Mouse (Mus musculus) brain, embryonic 14.5 days (tissue): ENCODE data around the gene Fam8a1.

Experiments
- CTCF ChIP-seq: fragments of 200-500 bp; IDR thresholded peaks from 2 replicates; pipeline ENCODE4 v1.5.1; 2012; ENCODE audit warnings: inconsistent platforms, mild to moderate bottlenecking, moderate library complexity, borderline replicate concordance; ENCODE audit not compliant: insufficient read depth, insufficient read length; ENCODE audit errors: extremely low read depth
- POLR2A ChIP-seq: fragments of 200-500 bp; IDR thresholded peaks from 2 replicates; pipeline ENCODE4 v1.6.1; 2012; ENCODE audit warnings: mild to moderate bottlenecking, inconsistent platforms, borderline replicate concordance; ENCODE audit not compliant: poor library complexity, insufficient read depth, insufficient read length, severe bottlenecking; ENCODE audit errors: extremely low read depth

DNA sequence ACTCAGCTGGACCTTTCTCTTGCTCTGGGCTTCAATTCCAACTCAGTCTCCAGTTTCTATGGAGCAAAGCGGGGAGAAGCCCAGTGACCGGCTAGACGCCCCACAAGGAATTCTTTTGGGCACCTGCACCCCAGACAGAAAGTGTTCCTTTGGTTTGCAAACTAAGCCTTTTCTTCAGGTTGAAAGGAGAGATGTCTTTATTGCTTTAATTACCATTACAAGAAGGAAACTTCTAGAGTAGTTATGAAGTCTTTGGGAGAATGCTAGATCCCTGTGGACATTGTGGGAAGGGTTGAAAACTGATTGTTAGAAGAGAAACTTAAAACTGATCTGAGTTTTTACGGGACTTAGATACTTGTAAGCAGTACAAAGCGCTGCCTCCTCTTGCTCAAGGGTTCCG, 23.8 kb upstream of the Fam8a1 start:
- TF ChIP-seq CTCF, result no peak
- TF ChIP-seq POLR2A, result no peak
